Mouse (Mus musculus): ENCODE measurements at regions not wholly inside any gene's neighbourhood (a gene's known extent, or its start where the extent isn't known, plus 50 kb on each side); places are given as distances from the start of the nearest gene placed in this dataset.

DNA sequence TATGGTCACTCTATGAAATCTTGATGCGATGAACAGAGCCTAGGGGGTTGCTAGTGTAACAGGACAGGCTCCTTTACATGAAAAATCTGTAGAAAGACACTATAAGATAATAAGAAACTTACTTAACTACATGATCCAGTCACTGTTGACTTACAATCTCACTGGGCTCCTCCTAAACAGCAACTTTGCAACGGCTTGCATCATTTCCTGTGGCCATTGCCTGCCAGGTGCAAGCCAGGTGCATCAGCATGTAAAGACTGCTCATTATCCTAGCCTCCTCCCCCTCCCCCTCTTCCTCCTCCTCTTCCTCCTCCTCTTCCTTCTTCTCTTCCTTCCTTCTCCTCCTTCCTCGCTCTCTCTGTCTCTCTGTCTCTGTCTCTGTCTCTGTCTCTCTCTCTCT is 352.5 kb downstream of the Nuak1 start:
- in situ Hi-C loops (cut with MboI, MseI), result no loop called here

DNA sequence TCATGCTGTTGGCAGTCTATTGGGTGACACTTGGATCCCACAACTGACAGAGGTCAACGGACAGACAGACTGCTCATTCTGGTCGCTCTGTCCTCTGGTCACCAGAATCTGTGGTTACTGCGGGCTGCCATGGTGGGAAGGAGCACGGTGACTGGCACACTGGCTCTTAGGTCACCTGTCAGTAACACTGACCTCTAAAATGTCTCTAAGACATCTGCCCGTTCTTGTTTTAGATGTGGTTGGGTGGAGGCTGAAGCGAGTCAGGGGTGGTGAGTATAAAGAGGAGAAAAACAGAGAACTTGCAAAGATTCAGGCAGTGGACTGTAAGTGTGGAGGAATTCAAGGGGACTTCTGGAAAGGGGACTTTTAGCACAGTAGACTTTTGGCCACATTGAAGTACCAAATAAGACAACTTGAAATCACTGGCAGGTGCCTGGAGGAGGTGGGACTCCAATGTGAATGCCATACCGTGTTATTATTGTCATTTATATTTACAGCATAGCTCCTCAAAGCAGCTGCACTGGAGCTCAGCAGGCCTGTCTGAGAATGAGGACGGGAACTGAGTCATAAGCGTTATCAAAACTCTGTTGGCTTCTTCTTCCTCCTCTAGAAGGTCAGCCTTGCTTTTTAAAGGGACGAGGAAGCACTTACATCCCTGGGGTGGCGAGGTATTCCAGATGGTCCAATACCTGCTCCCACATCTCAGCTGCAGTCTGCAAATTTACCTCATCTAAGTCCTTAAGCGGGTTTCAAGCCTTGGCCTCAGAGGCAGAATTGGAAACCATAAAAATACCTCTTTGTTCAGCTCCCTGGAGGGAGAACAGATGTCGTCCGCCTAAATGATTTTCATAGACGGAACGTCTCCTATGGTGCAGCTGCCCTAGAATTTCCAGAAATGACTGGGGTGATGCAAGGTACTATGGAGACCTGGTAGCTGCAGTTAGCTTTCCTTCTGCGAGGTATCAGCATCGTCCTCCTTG is 351.3 kb downstream of the Nuak1 start:
- in situ Hi-C loops (cut with MboI, MseI), result no loop called here

DNA sequence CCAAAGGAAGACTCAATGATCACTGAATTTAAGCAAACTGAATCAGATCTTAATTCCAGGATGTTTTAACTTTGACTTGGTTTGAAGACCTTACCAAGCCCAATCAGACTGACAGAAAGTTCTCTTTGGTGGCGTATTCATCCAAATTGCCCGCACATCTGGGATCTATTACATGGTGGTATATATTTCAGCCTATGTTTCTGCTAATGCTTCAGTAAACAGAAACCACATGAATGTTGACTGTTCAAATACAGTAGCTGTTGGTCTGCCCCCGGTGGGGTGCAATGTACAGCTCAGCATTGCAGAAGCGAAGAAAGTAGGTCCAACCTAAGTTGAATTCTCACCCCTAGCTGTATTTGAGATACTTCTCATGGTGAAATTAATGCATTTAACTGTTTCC is 346.5 kb downstream of the Nuak1 start:
- in situ Hi-C loops (cut with MboI, MseI), result no loop called here

DNA sequence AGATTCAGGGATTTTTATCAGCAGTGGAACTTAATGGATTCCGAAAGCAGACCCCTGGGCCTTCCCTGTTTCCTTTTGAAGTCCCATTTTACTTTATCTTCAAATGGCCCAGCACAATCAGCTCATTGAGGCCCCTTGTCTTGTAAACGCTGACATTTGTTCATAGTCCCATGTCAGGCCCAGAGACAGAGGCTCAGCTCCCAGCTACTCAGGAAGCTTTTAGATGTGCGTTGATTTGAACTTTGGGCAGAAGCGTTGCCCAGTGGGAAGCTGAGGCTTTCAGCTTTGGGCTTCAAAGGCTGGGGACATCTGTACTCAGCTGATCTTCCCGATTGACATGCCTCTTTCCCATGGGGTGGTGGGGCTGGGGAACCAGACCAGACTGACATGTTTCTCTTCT is 343.2 kb downstream of the Nuak1 start:
- in situ Hi-C loops (cut with MboI, MseI), result no loop called here

DNA sequence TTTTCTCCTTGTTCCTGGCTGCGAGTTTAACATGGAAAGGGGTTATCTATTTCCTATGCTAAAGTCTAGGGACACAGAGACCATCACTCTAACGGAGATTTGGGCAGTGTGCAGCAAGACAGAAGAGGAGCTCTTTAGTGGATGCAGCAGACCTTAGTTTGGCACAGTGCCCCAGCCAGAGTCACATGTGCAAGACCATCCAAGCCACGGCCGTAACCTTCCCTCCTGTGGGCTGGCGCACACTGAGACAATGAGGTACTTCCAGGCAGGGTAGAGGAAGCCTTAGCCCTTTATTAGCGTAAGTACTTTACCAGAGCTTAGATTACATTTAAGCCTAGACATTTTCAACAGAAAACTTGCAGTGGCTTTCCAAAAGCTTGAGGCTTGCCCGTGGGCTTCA is 336.4 kb downstream of the Nuak1 start:
- in situ Hi-C loops (cut with MboI, MseI), result no loop called here

DNA sequence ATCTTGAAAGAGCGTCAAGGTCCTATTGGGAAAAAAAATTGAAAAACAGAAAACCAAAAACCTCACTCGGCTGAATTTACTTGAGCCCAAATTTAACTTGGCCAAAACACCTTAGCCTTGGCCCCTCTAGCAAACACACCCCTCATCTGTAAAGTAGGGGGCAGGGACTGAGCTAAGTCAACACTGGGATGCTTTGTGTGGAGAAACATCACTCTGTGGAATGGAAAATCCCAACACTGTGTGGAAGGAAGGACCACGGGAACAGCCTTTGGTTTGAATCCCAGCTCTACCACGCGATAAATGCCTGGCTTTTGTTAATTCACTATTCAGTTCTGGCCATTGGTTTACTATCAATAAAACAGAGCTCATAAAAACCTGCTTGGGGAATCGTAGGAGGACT is 335.8 kb downstream of the Nuak1 start:
- in situ Hi-C loops (cut with MboI, MseI), result no loop called here

GRCm38 (mm10) chr10:84109680-84110371 is 330.6 kb downstream of the Nuak1 start:
- in situ Hi-C loops (cut with MboI, MseI), result no loop called here

DNA sequence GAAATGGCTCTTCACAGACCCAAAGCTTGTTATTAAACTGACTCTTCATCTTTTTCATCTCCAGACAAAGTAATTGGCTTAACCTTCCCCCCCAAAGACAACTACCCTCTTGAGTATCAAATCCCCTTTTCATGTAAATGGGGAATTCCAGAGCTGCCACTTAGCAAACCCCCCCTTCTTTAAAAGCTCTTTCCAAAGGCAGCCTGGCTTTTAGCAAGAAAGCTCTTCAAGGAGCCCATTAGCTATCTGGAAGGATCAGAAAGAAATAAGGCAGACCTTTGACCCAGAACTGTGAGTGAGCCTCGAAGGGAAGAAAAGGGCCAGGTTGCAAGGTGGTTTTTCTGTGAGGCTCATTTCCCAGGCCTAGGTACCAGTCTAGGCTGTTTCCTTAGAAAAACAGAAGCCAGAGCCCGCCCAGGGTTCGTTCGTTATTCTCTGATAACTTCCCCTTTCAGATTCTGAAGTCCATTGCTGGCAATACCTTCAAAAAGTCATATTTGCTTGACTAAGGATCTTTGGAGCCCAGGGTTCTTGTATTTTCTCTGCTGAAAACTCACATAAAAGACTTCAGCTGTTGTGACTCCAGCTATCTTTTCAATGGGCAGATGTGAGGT is 329.9 kb downstream of the Nuak1 start:
- in situ Hi-C loops (cut with MboI, MseI), result no loop called here

DNA sequence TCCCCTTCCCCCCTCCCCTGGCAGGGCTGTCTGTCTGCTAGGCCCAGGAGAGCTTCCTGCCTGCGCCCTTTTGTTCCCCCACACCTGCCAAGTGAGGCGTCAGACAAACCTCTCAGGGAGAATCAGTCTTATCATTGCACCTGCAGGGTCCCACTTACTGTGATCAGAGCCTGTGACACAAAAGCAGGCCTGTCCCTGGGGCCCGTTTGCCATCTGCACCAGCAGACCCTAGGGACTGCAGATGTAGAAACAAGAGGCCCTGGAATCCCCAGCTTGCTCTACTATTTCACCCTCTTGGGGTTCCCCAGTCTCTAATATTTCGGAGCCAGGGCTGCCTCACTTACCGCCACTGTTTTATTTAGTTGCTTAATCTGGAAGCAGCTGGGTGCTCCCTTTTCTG is 328.9 kb downstream of the Nuak1 start:
- in situ Hi-C loops (cut with MboI, MseI), result no loop called here

- in situ Hi-C loops (cut with MboI, MseI), result no loop called here
Measured at GRCm38 (mm10) chr10:84111909-84112308, 328.5 kb downstream of the Nuak1 start.

GRCm38 (mm10) chr10:84119952-84120550 is 320.3 kb downstream of the Nuak1 start:
- in situ Hi-C loops (cut with MboI, MseI), result no loop called here

GRCm38 (mm10) chr10:84137019-84137658 is 303.3 kb downstream of the Nuak1 start:
- in situ Hi-C loops (cut with MboI, MseI), result loop anchor here in 1 of 2 experiments (25.0 kb wide), 1 partner anchor 1125 kb away; no protein-coding TSS in a partner anchor

GRCm38 (mm10) chr10:84142741-84143454 is 297.5 kb downstream of the Nuak1 start:
- in situ Hi-C loops (cut with MboI, MseI), result loop anchor here in 1 of 2 experiments (5.0 to 25.0 kb wide), 2 partner anchors 81 to 1119 kb away; no protein-coding TSS in a partner anchor

DNA sequence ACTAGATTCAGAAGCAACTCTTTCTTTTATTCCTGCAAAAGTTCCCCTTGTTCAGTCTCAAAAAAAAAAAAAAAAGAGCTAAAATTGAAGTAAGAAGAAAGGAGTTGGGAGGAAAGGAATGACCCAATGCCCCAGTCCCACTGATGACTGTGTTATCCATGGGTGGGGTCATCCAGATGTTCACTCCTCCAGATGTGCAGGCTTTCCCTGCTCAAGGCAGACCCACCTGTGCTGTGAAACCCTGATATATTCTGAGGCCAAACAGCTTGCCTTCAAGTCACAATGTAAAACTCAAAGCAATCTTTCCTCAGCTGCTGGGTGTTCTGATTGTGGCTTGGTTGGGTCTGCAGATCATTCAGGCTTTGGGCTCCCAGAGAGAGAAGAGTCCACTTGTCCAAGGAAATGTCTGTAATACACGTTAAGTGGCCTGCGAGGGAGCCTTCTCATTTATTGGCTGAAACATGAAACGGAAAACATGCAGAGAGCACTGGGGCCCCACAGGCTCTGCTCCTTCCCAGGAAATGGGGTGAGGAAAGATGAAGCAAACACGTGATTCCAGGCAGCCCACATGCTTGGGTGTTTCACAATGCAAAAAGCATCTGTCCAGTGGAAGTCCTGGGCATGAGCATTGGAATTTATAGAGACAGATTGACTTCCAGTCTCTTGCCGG is 296.6 kb downstream of the Nuak1 start:
- in situ Hi-C loops (cut with MboI, MseI), result loop anchor here in 1 of 2 experiments (5.0 to 25.0 kb wide), 2 partner anchors 82 to 1118 kb away; no protein-coding TSS in a partner anchor

DNA sequence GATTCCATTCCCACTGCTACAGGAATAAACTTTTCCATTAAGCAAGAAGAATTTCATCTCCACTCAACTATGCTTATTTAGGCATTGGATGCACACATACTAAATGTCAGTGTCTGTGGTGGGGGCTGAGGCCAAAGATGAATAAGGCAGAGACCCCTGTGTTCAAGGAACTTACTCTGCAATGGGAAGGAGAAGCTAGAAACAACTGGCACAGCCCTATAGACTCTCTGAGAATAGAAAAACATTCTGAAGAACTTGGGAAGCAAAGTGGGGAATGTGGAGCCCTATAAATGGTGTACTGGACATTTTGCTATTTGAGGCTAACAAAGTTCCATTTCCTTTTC is 296.1 kb downstream of the Nuak1 start:
- in situ Hi-C loops (cut with MboI, MseI), result loop anchor here in 1 of 2 experiments (5.0 to 25.0 kb wide), 2 partner anchors 82 to 1118 kb away; no protein-coding TSS in a partner anchor

DNA sequence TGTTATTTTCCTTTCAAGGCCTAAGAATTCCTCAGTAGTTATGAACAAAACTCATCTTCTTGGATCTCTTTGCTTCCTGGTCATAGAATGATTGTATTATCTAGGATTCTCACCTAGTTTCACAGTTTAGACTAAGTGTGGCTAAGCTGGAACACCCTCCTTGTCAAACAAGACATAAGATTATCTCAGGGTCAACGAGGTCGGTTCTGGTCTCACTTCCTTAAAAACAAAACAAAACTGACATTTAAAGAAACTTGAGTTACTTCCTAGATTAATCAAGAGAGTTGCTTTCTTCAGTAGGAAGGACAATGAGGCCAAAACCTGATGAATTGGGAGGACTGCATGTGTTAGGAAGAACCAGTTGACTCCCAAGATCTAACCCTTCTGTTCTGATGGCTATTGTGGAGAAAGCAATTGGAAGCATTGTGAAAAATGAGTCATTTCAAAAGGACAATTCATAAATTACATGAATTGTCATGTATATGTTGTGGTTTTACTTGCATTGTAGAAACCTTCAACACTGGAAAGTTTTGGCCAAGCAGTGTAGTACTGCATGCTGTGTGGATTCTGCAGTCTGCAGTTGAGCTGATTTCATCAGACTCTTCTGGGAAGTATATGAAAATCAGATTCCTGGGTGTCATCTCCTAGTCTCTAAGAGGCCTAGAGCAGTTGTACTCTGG is 293.0 kb downstream of the Nuak1 start:
- in situ Hi-C loops (cut with MboI, MseI), result loop anchor here in 1 of 2 experiments (25.0 kb wide), 1 partner anchor 1115 kb away; no protein-coding TSS in a partner anchor

- in situ Hi-C loops (cut with MboI, MseI), result no loop called here
Measured at GRCm38 (mm10) chr10:84163752-84164151, 276.6 kb downstream of the Nuak1 start.

DNA sequence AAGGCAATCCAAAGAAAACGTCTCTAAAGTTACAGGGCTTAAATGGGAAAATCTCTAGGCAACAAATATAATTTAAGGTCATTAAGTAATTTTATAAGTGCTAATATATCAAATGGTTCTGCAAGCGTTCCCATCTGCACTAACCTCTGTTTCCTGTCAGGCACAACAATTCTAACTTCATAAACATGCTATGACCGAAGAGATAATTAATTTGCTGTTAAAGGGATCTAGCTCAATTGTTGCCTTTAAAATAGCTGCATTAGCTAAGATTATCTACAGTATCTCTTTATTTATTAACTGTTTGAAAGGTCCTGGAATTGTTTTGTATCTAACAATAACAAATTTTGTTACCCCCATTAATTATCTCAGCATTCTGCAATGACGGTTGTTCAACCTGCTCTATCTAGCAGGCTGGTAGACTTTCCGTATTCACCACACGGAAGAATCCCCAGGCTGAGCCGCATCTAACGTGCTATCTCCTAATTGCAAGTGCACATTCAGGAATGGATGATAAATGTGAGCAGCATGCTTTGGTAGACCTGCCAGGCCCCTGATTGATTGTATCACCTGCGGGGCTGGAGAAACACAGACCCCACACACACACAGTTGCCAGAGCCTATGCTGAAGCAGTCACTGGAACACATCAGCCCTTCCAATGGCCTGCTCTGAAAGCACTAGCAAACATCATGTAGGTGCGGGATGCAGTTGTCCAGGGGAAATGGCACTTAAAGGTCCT is 274.4 kb downstream of the Nuak1 start:
- in situ Hi-C loops (cut with MboI, MseI), result no loop called here

GRCm38 (mm10) chr10:84166568-84166905 is 273.9 kb downstream of the Nuak1 start:
- in situ Hi-C loops (cut with MboI, MseI), result no loop called here

Data from T-helper 17 cell (primary cell).